Mouse (Mus musculus) cerebellum, adult 2 months (tissue): ENCODE results near the gene Tmem72.

Experiments
- CTCF ChIP-seq: fragments of 200-500 bp; IDR thresholded peaks from 2 replicates; pipeline ENCODE4 v1.5.1; 2011; ENCODE audit warnings: low read depth, mild to moderate bottlenecking, control low read depth, low read length, moderate library complexity, borderline replicate concordance; ENCODE audit not compliant: insufficient read depth
- POLR2A ChIP-seq: fragments of 200-500 bp; IDR thresholded peaks from 2 replicates; pipeline ENCODE4 v1.6.1; 2011; ENCODE audit warnings: low read length, control low read depth, borderline replicate concordance; ENCODE audit not compliant: insufficient read depth

- TF ChIP-seq POLR2A (no peak), CTCF (no peak)
Observed at GRCm38 (mm10) chr6:116671768-116672167, 44.9 kb downstream of the Tmem72 start.
